Mouse (Mus musculus): ENCODE measurements at regions not wholly inside any gene's neighbourhood (a gene's known extent, or its start where the extent isn't known, plus 50 kb on each side); places are given as distances from the start of the nearest gene placed in this dataset.

DNA sequence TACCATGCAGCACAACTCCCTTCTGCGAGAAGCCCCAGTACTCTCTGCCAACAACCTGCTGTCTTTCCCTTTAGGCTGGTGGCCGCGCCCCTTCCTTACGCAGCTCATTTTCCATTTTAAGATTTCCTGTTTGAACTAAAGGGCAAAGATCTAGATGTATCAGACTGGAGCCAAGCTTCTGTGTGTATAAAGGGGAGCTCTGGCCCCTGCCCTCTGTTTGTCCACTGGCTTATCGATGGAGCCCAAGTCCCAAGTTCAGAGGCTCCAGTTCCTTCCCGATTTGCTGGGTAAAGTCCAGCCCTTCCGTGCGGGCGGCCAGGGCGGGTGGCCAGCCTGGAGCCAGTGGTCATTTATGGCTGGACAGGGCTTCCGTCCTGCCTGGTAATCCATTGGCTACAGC, 72.6 kb upstream of the Klf4 start:
- Histone ChIP-seq H3K9ac (no peak overlapping the region), H3K4me1 (no peaks in the 10 kb centered on the region), H3K4me2 (replicated peaks) (no peak overlapping the region), H3K4me3 (no peak overlapping the region), H3K9me3 (no peaks in the 10 kb centered on the region), H3K27ac (no peak overlapping the region), H3K36me3 (no peaks in the 10 kb centered on the region), H3K27me3 (no peaks in the 10 kb centered on the region)
- no peak for ATAC-seq (ENCODE audit: low FRiP score, low read depth)
- WGBS: 81% methylated on average over 11 of the region's 11 CpGs

DNA sequence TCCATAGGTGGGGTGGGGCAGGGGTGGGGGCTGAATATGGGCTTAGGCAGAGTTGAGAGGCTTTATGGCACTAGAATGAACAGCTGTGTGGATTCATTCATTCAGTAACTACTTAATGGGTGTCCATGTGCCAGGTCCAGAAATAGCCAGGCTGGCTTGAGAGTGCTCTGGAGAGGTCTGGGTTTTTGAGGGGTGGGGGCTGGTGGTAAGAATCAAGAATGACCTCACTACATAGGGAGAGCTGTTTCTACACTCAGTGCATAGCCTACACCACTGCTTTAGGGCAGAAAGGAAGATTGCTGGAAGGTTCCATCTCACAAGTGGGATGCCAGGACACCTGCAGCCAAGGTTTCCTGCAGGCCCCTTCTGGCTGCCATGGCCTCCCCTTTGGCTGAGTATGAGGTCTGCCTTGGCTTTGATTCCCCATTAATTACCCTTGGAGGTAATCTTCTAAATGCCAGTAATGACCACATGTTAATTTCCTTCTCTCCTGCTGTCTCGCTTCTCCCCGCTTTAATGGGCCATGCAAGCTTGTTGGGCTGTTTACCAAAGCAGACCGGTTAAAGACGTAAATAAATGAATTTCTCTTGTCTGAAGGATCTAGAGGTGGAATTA, 71.7 kb upstream of the Klf4 start:
- Histone ChIP-seq H3K9ac (no peak overlapping the region), H3K9me3 (no peaks in the 10 kb centered on the region), H3K27me3 (no peaks in the 10 kb centered on the region), H3K4me1 (no peaks in the 10 kb centered on the region), H3K4me3 (no peak overlapping the region), H3K27ac (no peak overlapping the region), H3K4me2 (replicated peaks) (no peak overlapping the region), H3K36me3 (no peaks in the 10 kb centered on the region)
- no peak for ATAC-seq (ENCODE audit: low FRiP score, low read depth)
- WGBS: 58% methylated on average over 4 of the region's 4 CpGs

DNA sequence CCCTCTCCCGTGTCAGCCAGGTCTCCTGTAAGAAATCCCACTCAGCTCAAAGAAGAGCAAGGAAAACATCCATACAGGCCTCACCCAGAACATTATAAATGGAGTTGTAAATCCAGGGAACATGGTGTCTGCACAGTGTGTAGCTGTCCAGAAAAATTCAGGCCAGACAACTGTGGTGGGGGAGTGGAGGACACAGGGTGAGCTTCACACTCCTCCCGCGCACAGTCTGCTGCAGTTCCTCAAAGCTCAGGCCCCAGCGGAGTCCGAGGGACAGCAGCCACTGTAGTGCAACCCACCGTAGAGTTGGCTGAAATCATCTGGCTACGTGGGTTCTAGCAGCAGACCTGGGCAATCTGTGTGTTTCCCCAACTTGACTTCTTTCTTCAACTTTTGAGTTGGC, 62.9 kb upstream of the Klf4 start:
- 82% methylated on average over 7 of the region's 7 CpGs for WGBS
- no peak for ATAC-seq (ENCODE audit: low FRiP score, low read depth)

DNA sequence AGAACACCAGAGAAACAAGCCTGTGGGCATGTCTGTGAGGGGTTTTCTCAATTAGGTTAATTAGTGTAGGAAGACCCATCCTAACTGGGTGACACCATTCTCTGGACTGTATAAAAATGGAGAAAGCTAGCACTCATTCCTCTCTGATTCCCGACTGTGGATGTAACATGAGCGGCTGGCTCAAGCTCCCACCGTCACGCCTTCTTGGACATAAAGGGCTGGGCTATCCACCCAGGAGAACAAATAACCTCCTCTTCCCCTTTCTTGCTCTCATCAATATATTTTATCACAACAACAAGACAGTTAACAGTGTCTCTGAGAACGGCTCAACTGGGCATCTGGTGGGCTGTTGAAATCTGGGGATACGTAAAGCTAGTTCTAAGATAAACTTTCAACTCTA, 62.4 kb upstream of the Klf4 start:
- no peak overlapping the region for H3K27ac ChIP-seq
- H3K4me2 ChIP-seq (replicated peaks): no peak overlapping the region
- H3K27me3 ChIP-seq: no peaks in the 10 kb centered on the region
- no peak overlapping the region for H3K9ac ChIP-seq
- no peaks in the 10 kb centered on the region for H3K9me3 ChIP-seq
- peaks cover 3% of the 10 kb centered on the region; the same call in 1 of the 2 replicates for H3K4me1 ChIP-seq
- no peak overlapping the region for H3K4me3 ChIP-seq
- 73% methylated on average over 6 of the region's 6 CpGs for WGBS
- no peaks in the 10 kb centered on the region for H3K36me3 ChIP-seq
- no peak for ATAC-seq (ENCODE audit: low FRiP score, low read depth)

More for the DNA sequence above, 62.9 kb upstream of the Klf4 start:
- Histone ChIP-seq H3K9me3 (no peaks in the 10 kb centered on the region), H3K9ac (no peak overlapping the region), H3K4me2 (replicated peaks) (no peak overlapping the region), H3K27me3 (no peaks in the 10 kb centered on the region), H3K36me3 (no peaks in the 10 kb centered on the region), H3K27ac (no peak overlapping the region), H3K4me1 (peaks cover 3% of the 10 kb centered on the region; the same call in 1 of the 2 replicates), H3K4me3 (no peak overlapping the region)

DNA sequence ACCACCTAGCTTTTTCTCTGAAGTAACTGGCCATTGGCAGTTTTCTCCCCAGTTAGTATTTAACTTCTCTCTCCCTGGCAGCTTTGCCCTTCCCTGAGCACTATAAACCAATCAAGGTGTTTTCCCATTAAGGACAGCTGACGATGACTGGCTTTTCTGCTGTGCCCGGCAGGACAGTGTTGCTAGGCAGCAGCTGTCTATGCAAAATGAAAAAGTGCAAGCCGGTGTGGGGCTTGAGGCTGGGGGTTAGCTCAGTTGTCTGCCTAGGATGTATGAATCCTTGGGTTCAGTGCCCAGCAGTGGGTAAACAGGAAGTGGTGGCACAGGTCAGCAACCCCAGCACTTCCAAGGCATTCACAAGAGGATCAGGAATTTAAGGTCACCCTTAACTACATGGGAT, 60.9 kb upstream of the Klf4 start:
- Histone ChIP-seq H3K9me3 (no peaks in the 10 kb centered on the region), H3K4me2 (replicated peaks) (no peak overlapping the region), H3K27ac (no peak overlapping the region), H3K4me1 (peaks cover 3% of the 10 kb centered on the region; the same call in 1 of the 2 replicates), H3K4me3 (no peak overlapping the region), H3K36me3 (no peaks in the 10 kb centered on the region), H3K27me3 (no peaks in the 10 kb centered on the region), H3K9ac (no peak overlapping the region)
- 14% methylated on average over 3 of the region's 3 CpGs for WGBS
- no peak for ATAC-seq (ENCODE audit: low FRiP score, low read depth)

DNA sequence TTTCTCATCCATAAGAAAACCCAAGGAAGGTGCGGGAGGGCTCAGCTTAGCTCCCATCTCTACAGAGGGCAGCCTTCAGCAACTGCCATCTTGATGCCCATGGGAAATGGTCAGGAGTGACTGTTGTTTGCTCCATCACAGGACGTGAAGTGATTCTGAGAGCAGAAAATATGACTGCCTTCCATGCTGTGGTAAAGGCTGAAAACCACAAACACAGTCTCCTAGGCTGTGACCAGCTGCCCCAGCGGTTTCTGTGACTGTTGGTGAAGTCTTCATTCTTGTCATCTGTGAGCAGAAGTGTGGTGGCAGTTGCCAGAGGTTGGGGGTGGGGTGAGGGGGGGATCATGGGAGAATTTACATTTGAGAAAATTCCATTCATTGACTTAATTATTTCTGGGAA, 53.9 kb upstream of the Klf4 start:
- no peak overlapping the region for H3K4me2 ChIP-seq (replicated peaks)
- H3K27me3 ChIP-seq: no peaks in the 10 kb centered on the region
- H3K36me3 ChIP-seq: no peaks in the 10 kb centered on the region
- 77% methylated on average over 3 of the region's 3 CpGs for WGBS
- no peak overlapping the region for H3K4me3 ChIP-seq
- no peak for ATAC-seq (ENCODE audit: low FRiP score, low read depth)
- H3K4me1 ChIP-seq: no peaks in the 10 kb centered on the region
- no peak overlapping the region for H3K27ac ChIP-seq
- no peaks in the 10 kb centered on the region for H3K9me3 ChIP-seq
- H3K9ac ChIP-seq: no peak overlapping the region

DNA sequence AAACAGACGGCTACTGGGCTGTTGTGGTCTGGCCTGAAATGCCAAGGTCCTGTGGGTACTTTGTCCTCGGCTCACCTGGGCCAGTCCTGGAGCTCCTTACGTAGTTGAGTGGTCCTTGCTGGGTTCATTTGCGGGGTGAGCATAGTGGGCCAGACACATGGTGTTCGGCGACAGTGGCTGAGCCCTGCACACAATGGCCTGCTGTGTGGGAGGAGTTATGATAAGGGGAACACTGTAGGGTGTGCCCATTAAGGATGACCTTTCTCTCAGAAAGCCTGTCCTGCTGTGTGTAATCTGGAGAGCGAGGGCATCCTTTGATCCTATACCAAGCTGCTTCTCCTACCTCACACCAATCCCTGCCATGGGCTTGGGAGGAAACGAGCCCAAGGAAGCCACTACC, 51.3 kb upstream of the Klf4 start:
- no peak for ATAC-seq (ENCODE audit: low FRiP score, low read depth)
- no peak overlapping the region for H3K4me2 ChIP-seq (replicated peaks)
- H3K4me3 ChIP-seq: no peak overlapping the region
- no peak overlapping the region for H3K27ac ChIP-seq
- 62% methylated on average over 8 of the region's 8 CpGs for WGBS
- no peaks in the 10 kb centered on the region for H3K27me3 ChIP-seq
- H3K9ac ChIP-seq: no peak overlapping the region
- no peaks in the 10 kb centered on the region for H3K9me3 ChIP-seq
- H3K36me3 ChIP-seq: no peaks in the 10 kb centered on the region
- no peaks in the 10 kb centered on the region for H3K4me1 ChIP-seq

Data from limb, embryonic 13.5 days (tissue).